Mouse (Mus musculus): ENCODE measurements around the gene Gm4131.

DNA sequence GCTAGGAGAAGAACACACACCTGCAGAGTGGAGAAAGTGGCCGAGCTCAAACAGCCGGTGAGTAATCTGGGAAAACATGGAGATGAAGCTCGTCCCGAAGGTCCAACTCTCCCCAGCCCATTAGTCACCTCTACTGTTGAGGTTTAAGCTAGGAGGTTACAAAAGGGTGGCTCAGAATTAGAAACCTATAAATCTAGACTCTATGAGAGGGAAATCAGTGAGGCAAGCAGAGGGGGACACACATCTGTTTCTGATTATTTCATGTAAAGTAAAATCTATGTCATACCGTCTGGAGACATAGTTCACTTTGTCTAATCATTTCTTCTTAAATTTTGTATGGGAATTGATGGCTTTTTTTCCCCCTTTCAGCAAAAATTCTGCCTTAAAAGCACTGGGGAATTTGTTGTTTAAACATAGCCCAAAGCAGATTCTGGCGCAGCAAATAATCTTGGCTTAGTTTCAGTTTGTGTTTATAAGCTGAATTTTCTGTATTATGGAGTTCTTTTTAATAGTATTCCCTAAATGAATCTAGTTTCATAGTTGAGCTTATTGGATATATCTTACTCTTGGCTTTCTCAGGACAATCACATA lies 122.8 kb downstream of the Gm4131 start:
- TF ChIP-seq CTCF (IDR thresholded peaks at IDR 0.05; ENCODE audit: control insufficient read depth, insufficient read depth, low read length) (no peak), POLR2A (IDR thresholded peaks at IDR 0.05; ENCODE audit: borderline replicate concordance, control insufficient read depth, low read depth, low read length) (no peak)
